Mouse (Mus musculus): Measurements from ENCODE around the gene Dot1l. TPM values are rescaled to one million over a fixed set of nuclear protein-coding genes. Genes with fewer than 3 reads are reported as not detected.

The Dot1l gene
- total RNA-seq (2012; rRNA removed) (13.3 and 15.5 TPM in 2 replicates), total RNA-seq (2014; rRNA removed) (2.7 and 3.3 TPM in 2 replicates), polyA plus RNA-seq (2012; ENCODE audit: insufficient read length, low read depth) (30.9 and 43.8 TPM in 2 replicates)

DNA sequence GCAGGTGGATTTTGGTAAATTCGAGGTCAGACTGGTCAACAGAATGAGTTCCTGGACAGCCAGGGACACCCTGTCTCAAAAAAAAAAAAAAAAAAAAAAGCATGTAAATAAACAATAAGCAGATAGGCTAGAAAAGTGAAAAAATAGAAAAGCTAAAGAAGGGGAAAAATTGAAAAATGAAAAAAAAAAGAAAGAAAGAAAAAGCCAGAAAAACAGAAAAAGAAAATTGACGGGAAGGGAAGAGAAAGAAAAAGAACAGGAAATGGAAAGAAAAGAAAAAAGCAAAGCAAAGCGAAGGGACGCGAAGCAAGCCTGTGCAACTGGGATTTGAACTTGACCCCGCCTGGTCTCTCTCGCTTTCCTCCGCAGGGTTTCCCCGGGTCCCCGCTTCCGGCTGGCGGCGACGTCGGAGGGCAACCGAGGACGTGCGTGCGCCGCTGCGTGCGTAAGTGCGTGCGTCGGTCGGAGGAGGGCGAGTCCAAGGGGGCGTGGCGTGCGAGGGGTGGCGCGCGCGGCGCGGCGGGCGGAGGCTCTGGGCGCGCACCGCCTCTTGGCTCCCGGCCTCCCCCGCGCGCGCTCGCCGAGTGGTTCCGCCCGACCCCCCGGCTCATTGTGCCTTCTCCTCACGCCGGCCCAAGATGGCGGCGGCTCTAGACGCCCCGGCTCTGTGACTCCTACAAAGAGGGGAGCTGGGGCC lies at the start of gene Dot1l:
Gene Dot1l, plus strand, starts transcription at position 613 of the 697 bp plus-strand sequence.
- Histone ChIP-seq H3K36me3 (replicated peaks in 1 of 2; ENCODE audit: control insufficient read depth in 1 of 2, insufficient read depth in 1 of 2, low read length in 1 of 2) (peaks cover 0 to 22% of the 10 kb centered on the region in 2 experiments), H3K79me2 (replicated peaks; ENCODE audit: control insufficient read depth, extremely low read depth, insufficient read depth, poor library complexity, severe bottlenecking) (peaks cover 45% of the 10 kb centered on the region), H3K4me2 (ENCODE audit: insufficient read depth, low read depth, poor library complexity, severe bottlenecking) (peak within 1 kb of the TSS; percentile 52), H3K4me1 (ENCODE audit: control insufficient read depth in 1 of 2, insufficient read depth in 2 of 2) (peaks cover 28 to 57% of the 10 kb centered on the region in 2 experiments), H3K27me3 (replicated peaks) (no peaks in the 10 kb centered on the region), H3K4me3 (replicated peaks in 1 of 3; ENCODE audit: low read depth in 2 of 3, low read length in 2 of 3, poor library complexity in 1 of 3) (peak within 1 kb of the TSS; percentile 93 to 98 (median 96)), H3K9me3 (replicated peaks; ENCODE audit: low read length) (no peaks in the 10 kb centered on the region), H3K27ac (ENCODE audit: insufficient read depth, low read depth) (peak within 1 kb of the TSS; percentile 38), H3K9ac (ENCODE audit: insufficient read depth, low read depth) (peak within 1 kb of the TSS; percentile 96)
- TF ChIP-seq IRF4 (IDR thresholded peaks at IDR 0.05; ENCODE audit: low read depth, low read length) = peak; percentile 78
- TF ChIP-seq USF1 (IDR thresholded peaks at IDR 0.05; ENCODE audit: low read depth, low read length) = no peak
- TF ChIP-seq JUND (conservative IDR thresholded peaks at IDR 0.05; ENCODE audit: low read depth, low read length) = no peak
- TF ChIP-seq BHLHE40 (IDR thresholded peaks at IDR 0.05; ENCODE audit: low read depth, low read length) = peak; percentile 53; the same call in 1 of the 2 replicates
- 0 out of 2 replicates have a peak, but pooled peaks have one; percentile 36 for TF ChIP-seq MAZ (IDR thresholded peaks at IDR 0.05; ENCODE audit: low read depth, low read length)
- TF ChIP-seq ZC3H11A (IDR thresholded peaks at IDR 0.05; ENCODE audit: low read depth, low read length) = no peak
- no peak for TF ChIP-seq PAX5 (IDR thresholded peaks at IDR 0.05; ENCODE audit: low read length)
- no peak for TF ChIP-seq JUN (IDR thresholded peaks at IDR 0.05; ENCODE audit: insufficient read depth, low read depth, low read length)
- TF ChIP-seq MXI1 (IDR thresholded peaks at IDR 0.05; ENCODE audit: low read depth, low read length) = peak; percentile 76; the same call in 1 of the 2 replicates
- TF ChIP-seq UBTF (IDR thresholded peaks at IDR 0.05; ENCODE audit: low read depth, low read length) = no peak
- no peak for TF ChIP-seq SMC3 (IDR thresholded peaks at IDR 0.05; ENCODE audit: low read depth, low read length)
- peak; percentile 83; the same call in 1 of the 2 replicates for TF ChIP-seq TCF12 (IDR thresholded peaks at IDR 0.05; ENCODE audit: low read depth, low read length)
- TF ChIP-seq CTCF (conservative IDR thresholded peaks at IDR 0.05 in 1 of 2, IDR thresholded peaks at IDR 0.05 in 1 of 2; ENCODE audit: low read depth in 2 of 2, low read length in 2 of 2) = no peak
- TF ChIP-seq EP300 (IDR thresholded peaks at IDR 0.05; ENCODE audit: low read length) = no peak
- TF ChIP-seq ZMIZ1 (IDR thresholded peaks at IDR 0.05; ENCODE audit: low read depth, low read length) = no peak; the same call in 1 of the 2 replicates
- no peak for TF ChIP-seq MYC (IDR thresholded peaks at IDR 0.05; ENCODE audit: low read depth, low read length)
- peak; percentile 76 for TF ChIP-seq HCFC1 (IDR thresholded peaks at IDR 0.05; ENCODE audit: low read depth, low read length)
- TF ChIP-seq GABPA (IDR thresholded peaks at IDR 0.05; ENCODE audit: insufficient replicate concordance, low read depth, low read length) = no peak
- TF ChIP-seq ZKSCAN1 (IDR thresholded peaks at IDR 0.05; ENCODE audit: borderline replicate concordance, low read depth, low read length) = no peak
- no peak for TF ChIP-seq USF2 (conservative IDR thresholded peaks at IDR 0.05; ENCODE audit: low read depth, low read length)
- peak; percentile 90 for TF ChIP-seq SIN3A (IDR thresholded peaks at IDR 0.05; ENCODE audit: low read length)
- TF ChIP-seq MEF2A (IDR thresholded peaks at IDR 0.05; ENCODE audit: borderline replicate concordance, low read depth, low read length) = peak; percentile 75
- TF ChIP-seq ZNF384 (IDR thresholded peaks at IDR 0.05; ENCODE audit: low read depth, low read length) = peak; percentile 76
- TF ChIP-seq RCOR1 (conservative IDR thresholded peaks at IDR 0.05; ENCODE audit: low read depth, low read length) = no peak
- peak; percentile 2; the same call in 1 of the 2 replicates for TF ChIP-seq MAX (IDR thresholded peaks at IDR 0.05; ENCODE audit: low read length)
- TF ChIP-seq CHD1 (IDR thresholded peaks at IDR 0.05; ENCODE audit: low read depth, low read length) = peak; percentile 46; the same call in 1 of the 2 replicates
- no peak for TF ChIP-seq MAFK (IDR thresholded peaks at IDR 0.05; ENCODE audit: insufficient replicate concordance, low read length)
- peak; percentile 92 for TF ChIP-seq ELF1 (IDR thresholded peaks at IDR 0.05; ENCODE audit: low read depth, low read length)
- TF ChIP-seq POLR2A (IDR thresholded peaks at IDR 0.05; ENCODE audit: low read depth, low read length) = peak; percentile 87
- 0 out of 2 replicates have a peak, but pooled peaks have one; percentile 37 for TF ChIP-seq CHD2 (IDR thresholded peaks at IDR 0.05; ENCODE audit: low read length)
- TF ChIP-seq POLR2AphosphoS2 (IDR thresholded peaks at IDR 0.05; ENCODE audit: low read depth, low read length) = no peak
- peak; percentile 53; the same call in 1 of the 2 replicates for TF ChIP-seq TBP (conservative IDR thresholded peaks at IDR 0.05; ENCODE audit: low read depth, low read length)
- peak; percentile 68 for TF ChIP-seq ETS1 (conservative IDR thresholded peaks at IDR 0.05; ENCODE audit: low read depth, low read length)
- TF ChIP-seq E2F4 (IDR thresholded peaks at IDR 0.05; ENCODE audit: insufficient replicate concordance, low read depth, low read length) = no peak
- TF ChIP-seq NRF1 (IDR thresholded peaks at IDR 0.05; ENCODE audit: low read depth, low read length) = peak; percentile 85
- TF ChIP-seq NELFE (IDR thresholded peaks at IDR 0.05; ENCODE audit: low read depth, low read length) = peak; percentile 77
- 0 out of 2 replicates have a peak, but pooled peaks have one; percentile 45 for TF ChIP-seq KAT2A (IDR thresholded peaks at IDR 0.05; ENCODE audit: insufficient replicate concordance, low read length)
- no peak for TF ChIP-seq RAD21 (IDR thresholded peaks at IDR 0.05; ENCODE audit: low read depth, low read length)
- in situ Hi-C loops (cut with MboI; ENCODE audit: low pct_ligation_motif_present, low pct_unique_long_range_greater_than_20kb, low sequenced_read_pairs) (no loop called here), dilution Hi-C loops (cut with MboI; ENCODE audit: extremely low pct_ligation_motif_present, extremely low pct_unique_long_range_greater_than_20kb, low sequenced_read_pairs) (no loop called here)
- peak; percentile 94 for DNase-seq (ENCODE audit: extremely low read depth)
